Mouse (Mus musculus): ENCODE data around the gene Aim2. TPM values are rescaled to one million over a fixed set of nuclear protein-coding genes. Genes with fewer than 3 reads are reported as not detected.
A peak's percentile ranks its signal among the peaks of the same experiment; 100 is the strongest.
"Not testable (repeated sequence)": the region's sequence is repeated elsewhere in the genome, so short reads cannot be mapped to it uniquely, and the experiment has no call there.

Gene Aim2
- 4.3 and 5.8 TPM in 2 replicates for polyA plus RNA-seq (2014; fragmentation: Nextera tagmentation; extraction: Ambion mirVana)

GRCm38 (mm10) chr1:173350372-173350957, at the start of gene Aim2:
TSS of gene Aim2 (plus strand) at chr1:173350879.
- Histone ChIP-seq H3K4me1 (replicated peaks; ENCODE audit: control insufficient read depth, insufficient read depth, low read length) (no peaks in the 10 kb centered on the region; the same call in 1 of the 2 replicates), H3K36me3 (ENCODE audit: control insufficient read depth, insufficient read depth, low read length) (no peaks in the 10 kb centered on the region), H3K9ac (ENCODE audit: low read length) (peak within 1 kb of the TSS; percentile 65), H3K4me3 (ENCODE audit: low read depth, low read length) (peak within 1 kb of the TSS; percentile 36), H3K9me3 (ENCODE audit: control insufficient read depth, low read length) (no peaks in the 10 kb centered on the region), H3K4me2 (ENCODE audit: low read depth, low read length, severe bottlenecking) (peak within 1 kb of the TSS; percentile 68), H3K27me3 (ENCODE audit: control insufficient read depth, insufficient read depth, low read length) (no peaks in the 10 kb centered on the region), H3K27ac (ENCODE audit: low read depth, low read length) (0 out of 2 replicates have a peak within 1 kb of the TSS, but pooled peaks have one; percentile 18)
- ATAC-seq (replicated peaks; ENCODE audit: low FRiP score) (peak; percentile 79), DNase-seq (ENCODE audit: low spot score) (peak; percentile 63)
- WGBS = 11% methylated on average over 10 of the region's 10 CpGs

- H3K9me3 ChIP-seq (ENCODE audit: control insufficient read depth, low read length); DNase-seq (ENCODE audit: low spot score); H3K36me3 ChIP-seq (ENCODE audit: control insufficient read depth, insufficient read depth, low read length); H3K27me3 ChIP-seq (ENCODE audit: control insufficient read depth, insufficient read depth, low read length); H3K27ac ChIP-seq (ENCODE audit: low read depth, low read length); ATAC-seq (replicated peaks; ENCODE audit: low FRiP score); H3K4me3 ChIP-seq (ENCODE audit: low read depth, low read length); H3K9ac ChIP-seq (ENCODE audit: low read length); H3K4me2 ChIP-seq (ENCODE audit: low read depth, low read length, severe bottlenecking); H3K4me1 ChIP-seq (replicated peaks; ENCODE audit: control insufficient read depth, insufficient read depth, low read length): not testable (repeated sequence)
- WGBS = 66% methylated on average over 3 of the region's 3 CpGs
Observed at GRCm38 (mm10) chr1:173302795-173303194, 47.9 kb upstream of the Aim2 start.

GRCm38 (mm10) chr1:173313535-173314050, 37.1 kb upstream of the Aim2 start:
- 91% methylated on average over 7 of the region's 7 CpGs for WGBS
- not testable (repeated sequence) for H3K36me3 ChIP-seq (ENCODE audit: control insufficient read depth, insufficient read depth, low read length); H3K27me3 ChIP-seq (ENCODE audit: control insufficient read depth, insufficient read depth, low read length); H3K27ac ChIP-seq (ENCODE audit: low read depth, low read length); H3K4me3 ChIP-seq (ENCODE audit: low read depth, low read length); H3K4me2 ChIP-seq (ENCODE audit: low read depth, low read length, severe bottlenecking); H3K4me1 ChIP-seq (replicated peaks; ENCODE audit: control insufficient read depth, insufficient read depth, low read length); DNase-seq (ENCODE audit: low spot score); H3K9me3 ChIP-seq (ENCODE audit: control insufficient read depth, low read length); H3K9ac ChIP-seq (ENCODE audit: low read length); ATAC-seq (replicated peaks; ENCODE audit: low FRiP score)

GRCm38 (mm10) chr1:173315725-173316124, 35.0 kb upstream of the Aim2 start:
- ATAC-seq (replicated peaks; ENCODE audit: low FRiP score) = no peak
- no peak for DNase-seq (ENCODE audit: low spot score)
- Histone ChIP-seq H3K27ac (ENCODE audit: low read depth, low read length) (no peak overlapping the region), H3K36me3 (ENCODE audit: control insufficient read depth, insufficient read depth, low read length) (no peaks in the 10 kb centered on the region), H3K9ac (ENCODE audit: low read length) (no peak overlapping the region), H3K4me1 (replicated peaks; ENCODE audit: control insufficient read depth, insufficient read depth, low read length) (no peaks in the 10 kb centered on the region), H3K27me3 (ENCODE audit: control insufficient read depth, insufficient read depth, low read length) (no peaks in the 10 kb centered on the region), H3K9me3 (ENCODE audit: control insufficient read depth, low read length) (no peaks in the 10 kb centered on the region), H3K4me3 (ENCODE audit: low read depth, low read length) (no peak overlapping the region), H3K4me2 (ENCODE audit: low read depth, low read length, severe bottlenecking) (no peak overlapping the region)
- WGBS = 86% methylated on average over 3 of the region's 3 CpGs

- 97% methylated on average over 2 of the region's 2 CpGs for WGBS
- ATAC-seq (replicated peaks; ENCODE audit: low FRiP score) = no peak
Observed at GRCm38 (mm10) chr1:173317925-173318477, 32.7 kb upstream of the Aim2 start.

GRCm38 (mm10) chr1:173321593-173322248, 29.0 kb upstream of the Aim2 start:
- ATAC-seq (replicated peaks; ENCODE audit: low FRiP score) (no peak), DNase-seq (ENCODE audit: low spot score) (no peak)
- H3K9ac ChIP-seq (ENCODE audit: low read length) = no peak overlapping the region
- no peaks in the 10 kb centered on the region for H3K27me3 ChIP-seq (ENCODE audit: control insufficient read depth, insufficient read depth, low read length)
- no peak overlapping the region for H3K27ac ChIP-seq (ENCODE audit: low read depth, low read length)
- no peak overlapping the region for H3K4me2 ChIP-seq (ENCODE audit: low read depth, low read length, severe bottlenecking)
- H3K9me3 ChIP-seq (ENCODE audit: control insufficient read depth, low read length) = no peaks in the 10 kb centered on the region
- 76% methylated on average over 8 of the region's 8 CpGs for WGBS
- no peaks in the 10 kb centered on the region for H3K36me3 ChIP-seq (ENCODE audit: control insufficient read depth, insufficient read depth, low read length)
- no peak overlapping the region for H3K4me3 ChIP-seq (ENCODE audit: low read depth, low read length)
- no peaks in the 10 kb centered on the region for H3K4me1 ChIP-seq (replicated peaks; ENCODE audit: control insufficient read depth, insufficient read depth, low read length)

More at GRCm38 (mm10) chr1:173317925-173318477, 32.7 kb upstream of the Aim2 start:
- Histone ChIP-seq H3K9me3 (ENCODE audit: control insufficient read depth, low read length) (no peaks in the 10 kb centered on the region), H3K36me3 (ENCODE audit: control insufficient read depth, insufficient read depth, low read length) (no peaks in the 10 kb centered on the region), H3K9ac (ENCODE audit: low read length) (no peak overlapping the region), H3K4me2 (ENCODE audit: low read depth, low read length, severe bottlenecking) (no peak overlapping the region), H3K27ac (ENCODE audit: low read depth, low read length) (no peak overlapping the region), H3K4me3 (ENCODE audit: low read depth, low read length) (no peak overlapping the region), H3K4me1 (replicated peaks; ENCODE audit: control insufficient read depth, insufficient read depth, low read length) (no peaks in the 10 kb centered on the region), H3K27me3 (ENCODE audit: control insufficient read depth, insufficient read depth, low read length) (no peaks in the 10 kb centered on the region)
- DNase-seq (ENCODE audit: low spot score) = no peak

GRCm38 (mm10) chr1:173322249-173322627, 28.4 kb upstream of the Aim2 start:
- no peaks in the 10 kb centered on the region for H3K4me1 ChIP-seq (replicated peaks; ENCODE audit: control insufficient read depth, insufficient read depth, low read length)
- DNase-seq (ENCODE audit: low spot score) = no peak
- H3K27me3 ChIP-seq (ENCODE audit: control insufficient read depth, insufficient read depth, low read length) = no peaks in the 10 kb centered on the region
- no peaks in the 10 kb centered on the region for H3K36me3 ChIP-seq (ENCODE audit: control insufficient read depth, insufficient read depth, low read length)
- H3K4me2 ChIP-seq (ENCODE audit: low read depth, low read length, severe bottlenecking) = no peak overlapping the region
- H3K27ac ChIP-seq (ENCODE audit: low read depth, low read length) = no peak overlapping the region
- H3K9ac ChIP-seq (ENCODE audit: low read length) = no peak overlapping the region
- WGBS = 68% methylated on average over 6 of the region's 6 CpGs
- H3K9me3 ChIP-seq (ENCODE audit: control insufficient read depth, low read length) = no peaks in the 10 kb centered on the region
- ATAC-seq (replicated peaks; ENCODE audit: low FRiP score) = no peak
- H3K4me3 ChIP-seq (ENCODE audit: low read depth, low read length) = no peak overlapping the region

- Histone ChIP-seq H3K4me2 (ENCODE audit: low read depth, low read length, severe bottlenecking) (no peak overlapping the region), H3K4me3 (ENCODE audit: low read depth, low read length) (no peak overlapping the region), H3K27me3 (ENCODE audit: control insufficient read depth, insufficient read depth, low read length) (no peaks in the 10 kb centered on the region), H3K9me3 (ENCODE audit: control insufficient read depth, low read length) (no peaks in the 10 kb centered on the region), H3K27ac (ENCODE audit: low read depth, low read length) (no peak overlapping the region), H3K36me3 (ENCODE audit: control insufficient read depth, insufficient read depth, low read length) (no peaks in the 10 kb centered on the region), H3K9ac (ENCODE audit: low read length) (no peak overlapping the region), H3K4me1 (replicated peaks; ENCODE audit: control insufficient read depth, insufficient read depth, low read length) (no peaks in the 10 kb centered on the region)
- 31% methylated on average over 5 of the region's 5 CpGs for WGBS
- DNase-seq (ENCODE audit: low spot score) (peak; percentile 69), ATAC-seq (replicated peaks; ENCODE audit: low FRiP score) (no peak)
Observed at GRCm38 (mm10) chr1:173323839-173324585, 26.7 kb upstream of the Aim2 start.

All from forebrain, embryonic 11.5 days (tissue).